8 mouse cellular contexts compared by ENCODE assay signal in genomic region chr7:19170142-19170541, GRCm38 (mm10). TPM values are rescaled to one million over a fixed set of nuclear protein-coding genes. Genes with fewer than 3 reads are reported as not detected.
DNase-seq lines count a peak whose midpoint lies in the region; ATAC-seq and TF ChIP-seq lines count a peak whose summit lies in the region.

No protein-coding gene starts in this region.

- H3K4me1 ChIP-seq in embryonic facial prominence, embryonic 14.5 days (ENCODE audit: control insufficient read depth, insufficient read depth, low read length) = peaks cover 11% of the 10 kb centered on the region
- peaks cover 28% of the 10 kb centered on the region for H3K4me1 ChIP-seq in embryonic facial prominence, embryonic 10.5 days
- peaks cover 30% of the 10 kb centered on the region for H3K4me1 ChIP-seq in lung, embryonic 16.5 days (replicated peaks; ENCODE audit: control insufficient read depth, insufficient read depth, low read length)
- 0 out of 2 replicates have a peak, but pooled peaks cover 2% of the 10 kb centered on the region for H3K4me1 ChIP-seq in lung, adult 2 months (ENCODE audit: control insufficient read depth, insufficient read depth, low read length)
- H3K4me1 ChIP-seq in intestine, embryonic 15.5 days (replicated peaks) = peaks cover 26% of the 10 kb centered on the region
- peaks cover 20% of the 10 kb centered on the region; the same call in 1 of the 2 replicates for H3K4me1 ChIP-seq in stomach, embryonic 15.5 days

- ATAC-seq in embryonic facial prominence, embryonic 14.5 days (ENCODE audit: low read depth) = 0 out of 2 replicates have a peak, but pooled peaks have one; percentile 28
- ATAC-seq in lung, embryonic 16.5 days (ENCODE audit: low read depth) = peak; percentile 76
- ATAC-seq in intestine, embryonic 15.5 days = peak; percentile 46
- peak; percentile 28; the same call in 1 of the 2 replicates for ATAC-seq in stomach, embryonic 15.5 days (ENCODE audit: insufficient read depth, low FRiP score, low read depth)

- no peaks in the 10 kb centered on the region for H3K36me3 ChIP-seq in embryonic facial prominence, embryonic 14.5 days (ENCODE audit: control insufficient read depth, insufficient read depth, low read length)
- no peaks in the 10 kb centered on the region for H3K36me3 ChIP-seq in embryonic facial prominence, embryonic 10.5 days (replicated peaks)
- no peaks in the 10 kb centered on the region for H3K36me3 ChIP-seq in lung, embryonic 16.5 days (ENCODE audit: control insufficient read depth, insufficient read depth, low read length)
- no peaks in the 10 kb centered on the region for H3K36me3 ChIP-seq in intestine, embryonic 15.5 days
- no peaks in the 10 kb centered on the region for H3K36me3 ChIP-seq in stomach, embryonic 15.5 days

- H3K4me2 ChIP-seq in embryonic facial prominence, embryonic 14.5 days (ENCODE audit: low read depth, low read length) = no peak overlapping the region
- H3K4me2 ChIP-seq in lung, embryonic 16.5 days (ENCODE audit: low read depth, low read length) = no peak overlapping the region
- no peak overlapping the region for H3K4me2 ChIP-seq in intestine, embryonic 15.5 days (replicated peaks)
- no peak overlapping the region for H3K4me2 ChIP-seq in stomach, embryonic 15.5 days

- no peak overlapping the region for H3K27ac ChIP-seq in embryonic facial prominence, embryonic 14.5 days (replicated peaks; ENCODE audit: low read depth, low read length)
- H3K27ac ChIP-seq in embryonic facial prominence, embryonic 10.5 days (replicated peaks) = no peak overlapping the region
- peak overlapping the region; percentile 37 for H3K27ac ChIP-seq in lung, embryonic 16.5 days (ENCODE audit: low read length)
- H3K27ac ChIP-seq in intestine, embryonic 15.5 days = peak overlapping the region; percentile 51
- peak overlapping the region; percentile 45; the same call in 1 of the 2 replicates for H3K27ac ChIP-seq in stomach, embryonic 15.5 days

- H3K9me3 ChIP-seq in embryonic facial prominence, embryonic 14.5 days (ENCODE audit: control insufficient read depth, low read length) = no peaks in the 10 kb centered on the region
- peaks cover 5% of the 10 kb centered on the region; the same call in 1 of the 2 replicates for H3K9me3 ChIP-seq in embryonic facial prominence, embryonic 10.5 days
- 0 out of 2 replicates have a peak, but pooled peaks cover 4% of the 10 kb centered on the region for H3K9me3 ChIP-seq in lung, embryonic 16.5 days (ENCODE audit: control insufficient read depth, low read length)
- no peaks in the 10 kb centered on the region for H3K9me3 ChIP-seq in intestine, embryonic 15.5 days
- H3K9me3 ChIP-seq in stomach, embryonic 15.5 days = no peaks in the 10 kb centered on the region

- no peak for TF ChIP-seq POLR2A in lung, adult 2 months (IDR thresholded peaks at IDR 0.05; ENCODE audit: borderline replicate concordance, extremely low read depth, low read depth, low read length)

- no peak overlapping the region for H3K9ac ChIP-seq in embryonic facial prominence, embryonic 14.5 days (ENCODE audit: low read depth, low read length)
- no peak overlapping the region for H3K9ac ChIP-seq in lung, embryonic 16.5 days (ENCODE audit: low read length)
- H3K9ac ChIP-seq in intestine, embryonic 15.5 days = no peak overlapping the region
- no peak overlapping the region for H3K9ac ChIP-seq in stomach, embryonic 15.5 days

- peak; percentile 76 for DNase-seq in embryonic facial prominence, embryonic 14.5 days (ENCODE audit: low spot score)
- no peak for DNase-seq in embryonic facial prominence, embryonic 10.5 days (ENCODE audit: low spot score)
- no peak for DNase-seq in lung, adult 2 months
- no peak for DNase-seq in thymus, postnatal 4 days
- DNase-seq in lung, postnatal 25 days (ENCODE audit: low spot score) = no peak

- no peak overlapping the region for H3K4me3 ChIP-seq in embryonic facial prominence, embryonic 14.5 days (ENCODE audit: low read depth, low read length)
- no peak overlapping the region for H3K4me3 ChIP-seq in embryonic facial prominence, embryonic 10.5 days
- no peak overlapping the region for H3K4me3 ChIP-seq in lung, embryonic 16.5 days (ENCODE audit: low read length)
- no peak overlapping the region for H3K4me3 ChIP-seq in lung, adult 2 months (replicated peaks; ENCODE audit: extremely low read depth, low read depth, low read length)
- no peak overlapping the region for H3K4me3 ChIP-seq in intestine, embryonic 15.5 days (replicated peaks)
- H3K4me3 ChIP-seq in stomach, embryonic 15.5 days (replicated peaks) = no peak overlapping the region

- 50% methylated on average over 8 of the region's 8 CpGs for WGBS in embryonic facial prominence, embryonic 14.5 days
- 64% methylated on average over 8 of the region's 8 CpGs for WGBS in embryonic facial prominence, embryonic 10.5 days
- WGBS in lung, embryonic 16.5 days = 29% methylated on average over 8 of the region's 8 CpGs
- 42% methylated on average over 8 of the region's 8 CpGs for WGBS in lung, adult 2 months
- 46% methylated on average over 8 of the region's 8 CpGs for WGBS in intestine, embryonic 15.5 days
- 38% methylated on average over 8 of the region's 8 CpGs for WGBS in stomach, embryonic 15.5 days

- peaks cover 6% of the 10 kb centered on the region for H3K27me3 ChIP-seq in embryonic facial prominence, embryonic 14.5 days (replicated peaks; ENCODE audit: control insufficient read depth, insufficient read depth, low read length)
- peaks cover 50% of the 10 kb centered on the region for H3K27me3 ChIP-seq in embryonic facial prominence, embryonic 10.5 days (replicated peaks; ENCODE audit: low read depth, poor library complexity, severe bottlenecking)
- peaks cover under 1% of the 10 kb centered on the region; the same call in 1 of the 2 replicates for H3K27me3 ChIP-seq in lung, embryonic 16.5 days (ENCODE audit: control insufficient read depth, insufficient read depth, low read depth, low read length)
- H3K27me3 ChIP-seq in intestine, embryonic 15.5 days (replicated peaks) = 0 out of 2 replicates have a peak, but pooled peaks cover 3% of the 10 kb centered on the region
- peaks cover under 1% of the 10 kb centered on the region; the same call in 1 of the 2 replicates for H3K27me3 ChIP-seq in stomach, embryonic 15.5 days (replicated peaks)

- TF ChIP-seq CTCF in lung, adult 2 months (IDR thresholded peaks at IDR 0.05; ENCODE audit: insufficient read depth, low read length) = no peak

RNA-seq across cellular contexts. Expression of gene Gipr, which starts 4.2 kb away (rescaled TPM):
- 0.37 and 0.60 TPM in 2 replicates for polyA plus RNA-seq in embryonic facial prominence, embryonic 14.5 days (2014; fragmentation: Nextera tagmentation; extraction: Ambion mirVana)
- 1.4 and 1.6 TPM in 2 replicates for polyA plus RNA-seq in embryonic facial prominence, embryonic 10.5 days (2016; fragmentation: Nextera tagmentation; extraction: Ambion mirVana)
- polyA plus RNA-seq in lung, embryonic 16.5 days (2015; fragmentation: Nextera tagmentation; extraction: Ambion mirVana) = 5.6 and 8.2 TPM in 2 replicates
- 0.19 and 0.24 TPM in 2 replicates for polyA plus RNA-seq in lung, adult 2 months (2012; rRNA removed)
- 2.5 and 2.8 TPM in 2 replicates for polyA plus RNA-seq in intestine, embryonic 15.5 days (2015; fragmentation: Nextera tagmentation; extraction: Ambion mirVana)
- 2.3 and 2.9 TPM in 2 replicates for polyA plus RNA-seq in stomach, embryonic 15.5 days (2015; fragmentation: Nextera tagmentation; extraction: Ambion mirVana)

RNA-seq across cellular contexts. Expression of gene Eml2, which starts 6.1 kb away (rescaled TPM):
- polyA plus RNA-seq in embryonic facial prominence, embryonic 14.5 days (2014; fragmentation: Nextera tagmentation; extraction: Ambion mirVana) = 3.6 and 4.2 TPM in 2 replicates
- 5.2 and 6.2 TPM in 2 replicates for polyA plus RNA-seq in embryonic facial prominence, embryonic 10.5 days (2016; fragmentation: Nextera tagmentation; extraction: Ambion mirVana)
- 11.3 and 12.4 TPM in 2 replicates for polyA plus RNA-seq in lung, embryonic 16.5 days (2015; fragmentation: Nextera tagmentation; extraction: Ambion mirVana)
- polyA plus RNA-seq in lung, adult 2 months (2012; rRNA removed) = 73.7 and 81.5 TPM in 2 replicates
- polyA plus RNA-seq in intestine, embryonic 15.5 days (2015; fragmentation: Nextera tagmentation; extraction: Ambion mirVana) = 6.5 and 7.3 TPM in 2 replicates
- polyA plus RNA-seq in stomach, embryonic 15.5 days (2015; fragmentation: Nextera tagmentation; extraction: Ambion mirVana) = 10.6 and 10.7 TPM in 2 replicates

RNA-seq across cellular contexts. Expression of gene Snrpd2, which starts 20.6 kb away (rescaled TPM):
- 130 and 131 TPM in 2 replicates for polyA plus RNA-seq in embryonic facial prominence, embryonic 14.5 days (2014; fragmentation: Nextera tagmentation; extraction: Ambion mirVana)
- 178 and 189 TPM in 2 replicates for polyA plus RNA-seq in embryonic facial prominence, embryonic 10.5 days (2016; fragmentation: Nextera tagmentation; extraction: Ambion mirVana)
- polyA plus RNA-seq in lung, embryonic 16.5 days (2015; fragmentation: Nextera tagmentation; extraction: Ambion mirVana) = 135 and 144 TPM in 2 replicates
- 16.2 and 20.1 TPM in 2 replicates for polyA plus RNA-seq in lung, adult 2 months (2012; rRNA removed)
- polyA plus RNA-seq in intestine, embryonic 15.5 days (2015; fragmentation: Nextera tagmentation; extraction: Ambion mirVana) = 138 TPM in 2 replicates
- 131 and 141 TPM in 2 replicates for polyA plus RNA-seq in stomach, embryonic 15.5 days (2015; fragmentation: Nextera tagmentation; extraction: Ambion mirVana)

RNA-seq across cellular contexts. Expression of gene Qpctl, which starts 21.1 kb away (rescaled TPM):
- 11.1 and 13.2 TPM in 2 replicates for polyA plus RNA-seq in embryonic facial prominence, embryonic 14.5 days (2014; fragmentation: Nextera tagmentation; extraction: Ambion mirVana)
- 14.6 and 15.1 TPM in 2 replicates for polyA plus RNA-seq in embryonic facial prominence, embryonic 10.5 days (2016; fragmentation: Nextera tagmentation; extraction: Ambion mirVana)
- 15.4 and 15.7 TPM in 2 replicates for polyA plus RNA-seq in lung, embryonic 16.5 days (2015; fragmentation: Nextera tagmentation; extraction: Ambion mirVana)
- 11.1 and 14.9 TPM in 2 replicates for polyA plus RNA-seq in lung, adult 2 months (2012; rRNA removed)
- 9.2 and 11.5 TPM in 2 replicates for polyA plus RNA-seq in intestine, embryonic 15.5 days (2015; fragmentation: Nextera tagmentation; extraction: Ambion mirVana)
- 13.5 and 14.7 TPM in 2 replicates for polyA plus RNA-seq in stomach, embryonic 15.5 days (2015; fragmentation: Nextera tagmentation; extraction: Ambion mirVana)

RNA-seq across cellular contexts. Expression of gene Gpr4, which starts 42.2 kb away (rescaled TPM):
- polyA plus RNA-seq in embryonic facial prominence, embryonic 14.5 days (2014; fragmentation: Nextera tagmentation; extraction: Ambion mirVana) = 1.7 and 2.3 TPM in 2 replicates
- 1.7 and 2.0 TPM in 2 replicates for polyA plus RNA-seq in embryonic facial prominence, embryonic 10.5 days (2016; fragmentation: Nextera tagmentation; extraction: Ambion mirVana)
- 2.1 and 2.6 TPM in 2 replicates for polyA plus RNA-seq in lung, embryonic 16.5 days (2015; fragmentation: Nextera tagmentation; extraction: Ambion mirVana)
- polyA plus RNA-seq in lung, adult 2 months (2012; rRNA removed) = 21.6 and 29.5 TPM in 2 replicates
- 1.4 and 1.5 TPM in 2 replicates for polyA plus RNA-seq in intestine, embryonic 15.5 days (2015; fragmentation: Nextera tagmentation; extraction: Ambion mirVana)
- polyA plus RNA-seq in stomach, embryonic 15.5 days (2015; fragmentation: Nextera tagmentation; extraction: Ambion mirVana) = 1.5 and 1.6 TPM in 2 replicates

Comparison
In these comparisons a context has a peak if more than half of its experiments do, and no peak if none do; other contexts are left out.
1. H3K27ac ChIP-seq: peak in lung, embryonic 16.5 days (single experiment), intestine, embryonic 15.5 days (single experiment) and stomach, embryonic 15.5 days (single experiment); none in embryonic facial prominence, embryonic 14.5 days (single experiment) and embryonic facial prominence, embryonic 10.5 days (single experiment).
2. Peak in every context shown above with its lines, with median percentiles within 50 percentile points of each other: ATAC-seq.